Mouse (Mus musculus) heart, embryonic 13.5 days (tissue): ENCODE results near the gene Slc7a8. TPM values are rescaled to one million over a fixed set of nuclear protein-coding genes. Genes with fewer than 3 reads are reported as not detected.

Source experiments
- ATAC-seq: fragments of 200-750 bp; cut with Nextera tagmentation; 2 replicates; pipeline ENCODE4 v1.8.0; 2017; ENCODE audit warnings: moderate TSS enrichment; ENCODE audit not compliant: insufficient number of reproducible peaks, low FRiP score, low TSS enrichment; ENCODE audit errors: extremely low read depth
- H3K27ac ChIP-seq: fragments of 300-500 bp; sonication (generic); replicated peaks from 2 replicates; pipeline ENCODE4 v1.5.1; 2015; ENCODE audit warnings: moderate library complexity, mild to moderate bottlenecking, inconsistent platforms
- H3K27me3 ChIP-seq: fragments of 300-500 bp; sonication (generic); replicated peaks from 2 replicates; pipeline ENCODE4 v1.6.1; 2015; ENCODE audit warnings: mild to moderate bottlenecking, inconsistent platforms
- H3K36me3 ChIP-seq: fragments of 300-500 bp; sonication (generic); 2 replicates; pipeline ENCODE4 v1.6.1; 2015; ENCODE audit warnings: mild to moderate bottlenecking, inconsistent platforms
- H3K4me1 ChIP-seq: fragments of 300-500 bp; sonication (generic); 2 replicates; pipeline ENCODE4 v1.6.1; 2015; ENCODE audit warnings: inconsistent platforms
- H3K4me2 ChIP-seq: fragments of 300-500 bp; sonication (generic); 2 replicates; pipeline ENCODE4 v1.6.1; 2015; ENCODE audit warnings: inconsistent platforms, mild to moderate bottlenecking, moderate library complexity
- H3K4me3 ChIP-seq: fragments of 300-500 bp; sonication (generic); 2 replicates; pipeline ENCODE4 v1.5.1; 2015; ENCODE audit warnings: moderate library complexity, mild to moderate bottlenecking, inconsistent platforms
- H3K9ac ChIP-seq: fragments of 300-500 bp; sonication (generic); 2 replicates; pipeline ENCODE4 v1.6.1; 2015; ENCODE audit warnings: inconsistent platforms, mild to moderate bottlenecking, moderate library complexity
- H3K9me3 ChIP-seq: fragments of 300-500 bp; sonication (generic); 2 replicates; pipeline ENCODE4 v1.6.1; 2016; ENCODE audit warnings: inconsistent platforms
- WGBS: fragments of 180-500 bp; shearing (Covaris S2); methylation state at CpG from one replicate; pipeline ENCODE4 v1.1.7; 2015; ENCODE audit warnings: mixed read lengths; 5-methylcytosine and 5-hydroxymethylcytosine counted together
- polyA plus RNA-seq: library from polyadenylated mRNA; unstranded; fragments of >200 nt; fragmentation: Nextera tagmentation; extraction: Ambion mirVana; gene quantifications from 2 replicates; pipeline ENCODE4 v1.2.1, GENCODE M21; 2015

Gene Slc7a8
- polyA plus RNA-seq, 1 experiment from 2014 or later, result 3.4 TPM

GRCm38 (mm10) chr14:54753986-54754601 is 27.7 kb downstream of the Slc7a8 start:
- 71% methylated on average over 14 of the region's 14 CpGs for WGBS
- Histone ChIP-seq H3K36me3 (no peaks in the 10 kb centered on the region), H3K27ac (no peak overlapping the region), H3K27me3 (no peaks in the 10 kb centered on the region), H3K9me3 (no peaks in the 10 kb centered on the region), H3K9ac (no peak overlapping the region), H3K4me2 (no peak overlapping the region), H3K4me3 (no peak overlapping the region), H3K4me1 (peaks cover 6% of the 10 kb centered on the region)
- ATAC-seq, result no peak

- no peak overlapping the region for H3K4me2 ChIP-seq
- ATAC-seq, result no peak
- H3K9me3 ChIP-seq, result no peaks in the 10 kb centered on the region
Observed at GRCm38 (mm10) chr14:54752938-54753337, 28.8 kb downstream of the Slc7a8 start.

GRCm38 (mm10) chr14:54751768-54752167 is 30.0 kb downstream of the Slc7a8 start:
- Histone ChIP-seq H3K27ac (no peak overlapping the region), H3K4me1 (peaks cover 11% of the 10 kb centered on the region), H3K36me3 (no peaks in the 10 kb centered on the region), H3K9me3 (no peaks in the 10 kb centered on the region), H3K9ac (no peak overlapping the region), H3K4me2 (no peak overlapping the region), H3K4me3 (no peak overlapping the region), H3K27me3 (no peaks in the 10 kb centered on the region)
- WGBS, result 71% methylated on average over 1 of the region's 1 CpGs
- no peak for ATAC-seq

More at GRCm38 (mm10) chr14:54752938-54753337, 28.8 kb downstream of the Slc7a8 start:
- WGBS, result 68% methylated on average over 6 of the region's 6 CpGs
- no peak overlapping the region for H3K4me3 ChIP-seq
- H3K27ac ChIP-seq, result no peak overlapping the region
- H3K36me3 ChIP-seq, result no peaks in the 10 kb centered on the region
- H3K27me3 ChIP-seq, result no peaks in the 10 kb centered on the region
- no peak overlapping the region for H3K9ac ChIP-seq
- H3K4me1 ChIP-seq, result peaks cover 11% of the 10 kb centered on the region

GRCm38 (mm10) chr14:54749238-54749637 is 32.5 kb downstream of the Slc7a8 start:
- ATAC-seq, result no peak
- no peak overlapping the region for H3K9ac ChIP-seq
- no peak overlapping the region for H3K27ac ChIP-seq
- H3K36me3 ChIP-seq, result no peaks in the 10 kb centered on the region
- no peak overlapping the region for H3K4me2 ChIP-seq
- peaks cover 24% of the 10 kb centered on the region for H3K4me1 ChIP-seq
- no peaks in the 10 kb centered on the region for H3K9me3 ChIP-seq
- WGBS, result 56% methylated on average over 4 of the region's 4 CpGs
- H3K27me3 ChIP-seq, result no peaks in the 10 kb centered on the region
- no peak overlapping the region for H3K4me3 ChIP-seq

GRCm38 (mm10) chr14:54747942-54748917 is 33.5 kb downstream of the Slc7a8 start:
- no peak overlapping the region for H3K9ac ChIP-seq
- no peak overlapping the region for H3K4me2 ChIP-seq
- 68% methylated on average over 16 of the region's 16 CpGs for WGBS
- H3K27ac ChIP-seq, result no peak overlapping the region
- no peaks in the 10 kb centered on the region for H3K36me3 ChIP-seq
- no peak overlapping the region for H3K4me3 ChIP-seq
- no peaks in the 10 kb centered on the region for H3K27me3 ChIP-seq
- peaks cover 26% of the 10 kb centered on the region for H3K4me1 ChIP-seq
- no peaks in the 10 kb centered on the region for H3K9me3 ChIP-seq
- no peak for ATAC-seq

GRCm38 (mm10) chr14:54746038-54746437 is 35.7 kb downstream of the Slc7a8 start:
- peaks cover 39% of the 10 kb centered on the region for H3K4me1 ChIP-seq
- H3K27me3 ChIP-seq, result no peaks in the 10 kb centered on the region
- H3K9me3 ChIP-seq, result no peaks in the 10 kb centered on the region
- WGBS, result 36% methylated on average over 9 of the region's 9 CpGs
- H3K4me3 ChIP-seq, result no peak overlapping the region
- H3K36me3 ChIP-seq, result no peaks in the 10 kb centered on the region
- H3K4me2 ChIP-seq, result no peak overlapping the region
- no peak for ATAC-seq
- no peak overlapping the region for H3K27ac ChIP-seq
- no peak overlapping the region for H3K9ac ChIP-seq

GRCm38 (mm10) chr14:54744473-54744872 is 37.3 kb downstream of the Slc7a8 start:
- H3K9me3 ChIP-seq, result no peaks in the 10 kb centered on the region
- ATAC-seq, result no peak
- 31% methylated on average over 8 of the region's 8 CpGs for WGBS
- no peaks in the 10 kb centered on the region for H3K36me3 ChIP-seq
- H3K4me2 ChIP-seq, result no peak overlapping the region
- no peak overlapping the region for H3K4me3 ChIP-seq
- no peaks in the 10 kb centered on the region for H3K27me3 ChIP-seq
- H3K27ac ChIP-seq, result no peak overlapping the region
- peaks cover 36% of the 10 kb centered on the region for H3K4me1 ChIP-seq
- H3K9ac ChIP-seq, result no peak overlapping the region

GRCm38 (mm10) chr14:54742375-54742774 is 39.4 kb downstream of the Slc7a8 start:
- Histone ChIP-seq H3K4me3 (no peak overlapping the region), H3K9me3 (no peaks in the 10 kb centered on the region), H3K4me2 (no peak overlapping the region), H3K9ac (0 out of 2 replicates have a peak overlapping the region, but pooled peaks have one; percentile 15), H3K27ac (no peak overlapping the region), H3K4me1 (peaks cover 34% of the 10 kb centered on the region), H3K27me3 (no peaks in the 10 kb centered on the region), H3K36me3 (no peaks in the 10 kb centered on the region)
- no peak for ATAC-seq
- WGBS, result 63% methylated on average over 2 of the region's 2 CpGs

GRCm38 (mm10) chr14:54741721-54742120 is 40.0 kb downstream of the Slc7a8 start:
- H3K27me3 ChIP-seq, result no peaks in the 10 kb centered on the region
- peaks cover 40% of the 10 kb centered on the region for H3K4me1 ChIP-seq
- no peak overlapping the region for H3K9ac ChIP-seq
- H3K4me3 ChIP-seq, result no peak overlapping the region
- ATAC-seq, result no peak
- H3K4me2 ChIP-seq, result no peak overlapping the region
- no peak overlapping the region for H3K27ac ChIP-seq
- no peaks in the 10 kb centered on the region for H3K36me3 ChIP-seq
- no peaks in the 10 kb centered on the region for H3K9me3 ChIP-seq
- WGBS, result 76% methylated on average over 6 of the region's 6 CpGs

GRCm38 (mm10) chr14:54737634-54738033 is 44.1 kb downstream of the Slc7a8 start:
- Histone ChIP-seq H3K9me3 (no peaks in the 10 kb centered on the region), H3K4me3 (no peak overlapping the region), H3K4me1 (peaks cover 34% of the 10 kb centered on the region), H3K9ac (no peak overlapping the region), H3K36me3 (no peaks in the 10 kb centered on the region), H3K27me3 (no peaks in the 10 kb centered on the region), H3K27ac (no peak overlapping the region), H3K4me2 (no peak overlapping the region)
- ATAC-seq, result no peak
- 72% methylated on average over 10 of the region's 10 CpGs for WGBS
